Mouse (Mus musculus) MEL (cell line): ENCODE results near the gene Il4i1.

ENCODE experiments used
- CTCF ChIP-seq, 3 experiments: IDR thresholded peaks in 2 of 3; conservative IDR thresholded peaks in 1 of 3; 2 replicates each; pipeline ENCODE4 v1.5.1; 2011 to 2012; ENCODE audit warnings: low read length in 3 of 3, low read depth in 2 of 3, mild to moderate bottlenecking in 2 of 3, improper control_type of control experiment in 1 of 3, inconsistent platforms in 1 of 3, mixed read lengths in 1 of 3, moderate library complexity in 1 of 3; ENCODE audit not compliant: control insufficient read depth in 1 of 3, insufficient read depth in 1 of 3, poor library complexity in 1 of 3, severe bottlenecking in 1 of 3
- E2F4 ChIP-seq: IDR thresholded peaks from 2 replicates; pipeline ENCODE4 v1.6.1; 2011; ENCODE audit warnings: low read depth, low read length, improper control_type of control experiment, borderline replicate concordance
- EP300 ChIP-seq, 2 experiments: IDR thresholded peaks; 2 replicates each; pipeline ENCODE4 v1.6.1; 2011; ENCODE audit warnings: improper control_type of control experiment in 2 of 2, low read length in 2 of 2, low read depth in 1 of 2, mild to moderate bottlenecking in 1 of 2
- MAFK ChIP-seq: IDR thresholded peaks from 2 replicates; pipeline ENCODE4 v1.6.1; 2011; ENCODE audit warnings: low read depth, mild to moderate bottlenecking, low read length, improper control_type of control experiment, borderline replicate concordance
- MEF2A ChIP-seq: IDR thresholded peaks from 2 replicates; pipeline ENCODE4 v1.6.1; 2014; ENCODE audit warnings: low read depth, mild to moderate bottlenecking, inconsistent platforms, low read length, improper control_type of control experiment; ENCODE audit not compliant: poor library complexity, insufficient replicate concordance, severe bottlenecking; ENCODE audit errors: extremely low read depth
- MXI1 ChIP-seq: IDR thresholded peaks from 2 replicates; pipeline ENCODE4 v1.6.1; 2011; ENCODE audit warnings: mild to moderate bottlenecking, low read depth, low read length, improper control_type of control experiment
- POLR2A ChIP-seq, 2 experiments: IDR thresholded peaks; 2 replicates each; pipeline ENCODE4 v1.6.1; 2011 to 2012; ENCODE audit warnings: low read length in 2 of 2, mild to moderate bottlenecking in 2 of 2, control low read depth in 1 of 2, improper control_type of control experiment in 1 of 2, low read depth in 1 of 2, moderate library complexity in 1 of 2; ENCODE audit not compliant: control insufficient read depth in 1 of 2, insufficient read depth in 1 of 2, poor library complexity in 1 of 2
- RCOR1 ChIP-seq: IDR thresholded peaks from 2 replicates; pipeline ENCODE4 v1.6.1; 2012; ENCODE audit warnings: low read depth, mild to moderate bottlenecking, inconsistent platforms, low read length, improper control_type of control experiment
- TCF12 ChIP-seq: IDR thresholded peaks from 2 replicates; pipeline ENCODE4 v1.6.1; 2014; ENCODE audit warnings: low read depth, mild to moderate bottlenecking, inconsistent platforms, low read length, improper control_type of control experiment, moderate library complexity

DNA sequence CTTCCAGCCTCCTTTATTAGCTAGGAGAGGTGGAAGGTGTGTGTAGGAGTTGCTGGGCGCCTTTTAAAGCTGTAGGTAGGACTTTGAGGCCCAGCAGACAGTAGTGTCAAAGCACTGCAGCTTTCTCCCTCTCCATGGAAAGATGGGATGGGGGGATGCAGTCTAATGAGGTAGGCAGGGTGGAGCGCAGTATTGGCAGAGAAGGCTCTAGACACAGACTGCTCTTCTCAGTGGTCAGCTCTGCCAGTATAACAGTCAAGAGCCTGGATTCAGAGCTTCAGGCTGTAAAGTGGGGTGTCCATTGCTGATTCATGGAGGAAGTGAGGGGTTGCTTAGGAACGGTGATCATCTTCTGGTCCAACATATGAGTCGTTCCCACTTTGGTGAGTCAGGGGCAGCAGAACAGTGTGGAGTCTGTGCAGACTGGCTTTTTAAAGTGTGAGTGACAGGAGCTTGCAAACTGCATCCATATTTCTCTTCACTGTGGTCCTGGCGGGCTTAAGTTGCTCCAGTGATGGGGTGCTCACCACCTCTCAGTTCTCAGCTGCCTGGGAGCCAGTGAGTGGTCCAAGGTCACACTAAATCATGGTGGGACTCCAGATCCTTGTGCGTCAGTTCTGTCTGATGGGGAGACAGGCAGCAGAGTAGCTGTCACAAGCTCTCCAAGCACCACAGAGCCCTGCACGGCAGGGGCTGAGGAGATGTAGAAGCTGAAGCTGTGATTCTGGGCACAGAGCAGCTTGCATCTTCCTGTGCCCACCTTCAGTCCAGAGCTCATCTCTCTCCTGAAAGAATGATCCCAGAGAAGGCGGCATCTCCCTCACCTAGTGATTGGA is 34.8 kb downstream of the Il4i1 start:
- no peak for TF ChIP-seq MXI1
- TF ChIP-seq CTCF (IDR thresholded peaks at IDR 0.05 in 2 of 3, conservative IDR thresholded peaks at IDR 0.05 in 1 of 3; ENCODE audit: control insufficient read depth in 1 of 3, insufficient read depth in 1 of 3, low read depth in 2 of 3, low read length in 3 of 3, poor library complexity in 1 of 3, severe bottlenecking in 1 of 3), result no peak
- no peak for TF ChIP-seq POLR2A (IDR thresholded peaks at IDR 0.05; ENCODE audit: control insufficient read depth in 1 of 2, insufficient read depth in 1 of 2, low read depth in 1 of 2, low read length in 2 of 2, poor library complexity in 1 of 2)
- TF ChIP-seq MEF2A, result no peak
- no peak for TF ChIP-seq RCOR1
- TF ChIP-seq MAFK, result no peak
- no peak for TF ChIP-seq EP300 (IDR thresholded peaks at IDR 0.05; ENCODE audit: low read depth in 1 of 2, low read length in 2 of 2)
- no peak for TF ChIP-seq TCF12
- TF ChIP-seq E2F4, result no peak
